ENCODE assay signal across 13 mouse cellular contexts in the genomic region with DNA sequence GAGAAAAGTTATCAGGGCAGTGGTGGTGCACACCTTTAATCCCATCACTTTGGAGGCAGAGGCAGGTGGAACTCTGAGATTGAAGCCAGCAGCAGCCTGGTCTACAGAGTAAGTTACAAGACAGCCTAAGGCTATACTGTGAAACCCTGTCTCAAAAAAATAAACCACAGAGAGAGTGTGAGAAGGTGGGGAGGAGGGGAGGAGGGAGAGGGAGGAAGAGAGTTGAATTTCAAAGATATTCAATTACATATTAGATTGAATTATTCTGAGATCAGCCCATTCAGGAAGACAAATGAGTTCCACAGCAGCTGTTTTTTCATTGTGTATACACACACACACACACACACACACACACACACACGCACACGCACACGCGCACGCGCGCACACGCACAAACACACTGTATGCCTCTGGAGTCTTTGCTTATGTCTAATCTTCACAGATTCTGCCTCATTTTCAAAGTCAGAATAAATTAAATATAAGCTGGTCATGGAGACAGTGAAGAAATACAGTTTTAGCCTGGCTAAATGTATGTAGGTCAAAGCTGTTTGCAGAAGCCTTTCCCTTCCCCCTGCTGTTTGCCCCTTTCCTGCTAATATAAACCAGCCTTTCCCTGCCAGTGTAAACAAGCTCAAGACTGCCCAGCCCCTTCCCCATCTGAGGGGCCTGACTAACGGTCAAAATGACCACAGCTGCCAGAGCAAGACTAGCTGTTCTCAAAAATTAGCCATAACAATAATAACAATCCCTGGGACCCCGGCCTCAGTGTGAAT. TPM values are rescaled to one million over a fixed set of nuclear protein-coding genes. Genes with fewer than 3 reads are reported as not detected.
DNase-seq lines count a peak whose midpoint lies in the region; ATAC-seq lines count a peak whose summit lies in the region.
"Had no signal": no experiment of that assay in that cellular context is flagged by ENCODE, and none has a peak within 500 bp of the region (broad histone marks: within the 10 kb centered on the region; RNA-seq: fewer than 3 reads in every experiment).

No protein-coding gene starts in this region.

- H3K4me1 ChIP-seq in lung, embryonic 16.5 days (replicated peaks; ENCODE audit: control insufficient read depth, insufficient read depth, low read length) = peaks cover 10% of the 10 kb centered on the region; the same call in 1 of the 2 replicates
- H3K4me1 ChIP-seq in intestine, embryonic 16.5 days (ENCODE audit: control insufficient read depth, insufficient read depth, low read length) = no peaks in the 10 kb centered on the region
- H3K4me1 ChIP-seq in stomach, embryonic 14.5 days (ENCODE audit: control insufficient read depth, insufficient read depth, low read length) = no peaks in the 10 kb centered on the region

- H3K4me2 ChIP-seq in lung, embryonic 16.5 days (ENCODE audit: low read depth, low read length) = peak overlapping the region; percentile 26
- H3K4me2 ChIP-seq in intestine, embryonic 16.5 days (ENCODE audit: low read depth, low read length) = no peak overlapping the region
- H3K4me2 ChIP-seq in stomach, embryonic 14.5 days (replicated peaks; ENCODE audit: low read depth, low read length) = 0 out of 2 replicates have a peak overlapping the region, but pooled peaks have one; percentile 0

- no peaks in the 10 kb centered on the region for H3K36me3 ChIP-seq in lung, embryonic 16.5 days (ENCODE audit: control insufficient read depth, insufficient read depth, low read length)
- no peaks in the 10 kb centered on the region for H3K36me3 ChIP-seq in intestine, embryonic 16.5 days (ENCODE audit: control insufficient read depth, insufficient read depth, low read length)
- no peaks in the 10 kb centered on the region for H3K36me3 ChIP-seq in stomach, embryonic 14.5 days (ENCODE audit: control insufficient read depth, insufficient read depth, low read length)

- H3K4me3 ChIP-seq in lung, embryonic 16.5 days (ENCODE audit: low read length) = peak overlapping the region; percentile 26; the same call in 1 of the 2 replicates
- H3K4me3 ChIP-seq in intestine, embryonic 16.5 days (ENCODE audit: low read length) = no peak overlapping the region
- no peak overlapping the region for H3K4me3 ChIP-seq in stomach, embryonic 14.5 days (ENCODE audit: low read depth, low read length)
- H3K4me3 ChIP-seq: left cerebral cortex, adult 2 months had no signal

- WGBS in lung, embryonic 16.5 days = 56% methylated on average over 10 of the region's 10 CpGs
- WGBS in intestine, embryonic 16.5 days = 62% methylated on average over 10 of the region's 10 CpGs
- WGBS in stomach, embryonic 14.5 days = 41% methylated on average over 10 of the region's 10 CpGs

- peak; percentile 81 for ATAC-seq in lung, embryonic 16.5 days (ENCODE audit: low read depth)
- ATAC-seq in intestine, embryonic 16.5 days = peak; percentile 37; the same call in 1 of the 2 replicates
- peak; percentile 66 for ATAC-seq in stomach, embryonic 14.5 days (ENCODE audit: insufficient number of reproducible peaks, insufficient read depth, low FRiP score, low read depth)
- ATAC-seq: forebrain, embryonic 14.5 days had no signal

- no peak overlapping the region for H3K9ac ChIP-seq in lung, embryonic 16.5 days (ENCODE audit: low read length)
- no peak overlapping the region for H3K9ac ChIP-seq in intestine, embryonic 16.5 days (ENCODE audit: low read depth, low read length)
- H3K9ac ChIP-seq in stomach, embryonic 14.5 days (replicated peaks; ENCODE audit: low read depth, low read length) = no peak overlapping the region

- H3K27me3 ChIP-seq in lung, embryonic 16.5 days (ENCODE audit: control insufficient read depth, insufficient read depth, low read depth, low read length) = no peaks in the 10 kb centered on the region
- no peaks in the 10 kb centered on the region for H3K27me3 ChIP-seq in intestine, embryonic 16.5 days (replicated peaks; ENCODE audit: control insufficient read depth, insufficient read depth, low read length)
- H3K27me3 ChIP-seq in stomach, embryonic 14.5 days (ENCODE audit: control insufficient read depth, insufficient read depth, low read length) = no peaks in the 10 kb centered on the region

- peak overlapping the region; percentile 69 for H3K27ac ChIP-seq in lung, embryonic 16.5 days (ENCODE audit: low read length)
- peak overlapping the region; percentile 45 for H3K27ac ChIP-seq in intestine, embryonic 16.5 days (ENCODE audit: low read length)
- H3K27ac ChIP-seq in stomach, embryonic 14.5 days (ENCODE audit: low read length) = peak overlapping the region; percentile 67
- H3K27ac ChIP-seq: left cerebral cortex, adult 2 months had no signal

- DNase-seq in heart, adult 11 months = peak; percentile 33
- DNase-seq in heart, postnatal 25 days (ENCODE audit: low spot score) = no peak
- DNase-seq in lung, adult 18-20 months = no peak
- no peak for DNase-seq in adipocyte (ENCODE audit: low spot score)
- DNase-seq in gastrocnemius, postnatal 36 days = no peak
- DNase-seq: B cell, adult 2 months; cerebellum, postnatal 14 days; heart, adult 18-20 months had no signal

- H3K9me3 ChIP-seq in lung, embryonic 16.5 days (ENCODE audit: control insufficient read depth, low read length) = no peaks in the 10 kb centered on the region
- peaks cover 9% of the 10 kb centered on the region for H3K9me3 ChIP-seq in intestine, embryonic 16.5 days (ENCODE audit: control insufficient read depth, low read length)
- H3K9me3 ChIP-seq in stomach, embryonic 14.5 days (ENCODE audit: control insufficient read depth, low read depth, low read length) = peaks cover 4% of the 10 kb centered on the region; the same call in 1 of the 2 replicates

- intact Hi-C loops in heart, postnatal 25 days (cut with DNase I) = no loop called here
- intact Hi-C loops in gastrocnemius, postnatal 36 days (cut with DNase I) = loop anchor here (10.0 kb wide), 1 partner anchor 465 kb away; no protein-coding TSS in a partner anchor

RNA-seq across cellular contexts. Expression of gene Klrb1c, which starts 19.3 kb away (rescaled TPM):
- under 1 TPM in 1 of 2 experiments, not detected in 1; 0.28 TPM for total RNA-seq in heart, postnatal 25 days (2021)
- polyA plus RNA-seq in lung, embryonic 16.5 days (2015; fragmentation: Nextera tagmentation; extraction: Ambion mirVana) = 0.25 and 0.33 TPM in 2 replicates
- polyA plus RNA-seq in intestine, embryonic 16.5 days (2015; fragmentation: Nextera tagmentation; extraction: Ambion mirVana) = 0.13 and 0.38 TPM in 2 replicates
- not detected in 2 replicates for polyA plus RNA-seq in stomach, embryonic 14.5 days (2014; fragmentation: Nextera tagmentation; extraction: Ambion mirVana)
- total RNA-seq in gastrocnemius, postnatal 36 days (2021) = not detected
- total RNA-seq: heart, adult 18-20 months; left cerebral cortex, adult 2 months had no signal
- polyA plus RNA-seq: forebrain, embryonic 14.5 days had no signal

RNA-seq across cellular contexts. Expression of gene Klrb1, which starts 46.8 kb away (rescaled TPM):
- total RNA-seq in heart, postnatal 25 days (2021) = not detected
- not detected in 2 replicates for polyA plus RNA-seq in lung, embryonic 16.5 days (2015; fragmentation: Nextera tagmentation; extraction: Ambion mirVana)
- polyA plus RNA-seq in intestine, embryonic 16.5 days (2015; fragmentation: Nextera tagmentation; extraction: Ambion mirVana) = not detected in 2 replicates
- not detected in 2 replicates for polyA plus RNA-seq in stomach, embryonic 14.5 days (2014; fragmentation: Nextera tagmentation; extraction: Ambion mirVana)
- not detected for total RNA-seq in gastrocnemius, postnatal 36 days (2021)
- total RNA-seq: heart, adult 18-20 months; left cerebral cortex, adult 2 months had no signal
- polyA plus RNA-seq: forebrain, embryonic 14.5 days had no signal

RNA-seq across cellular contexts. Expression of gene Gm44511, which starts 56.4 kb away (rescaled TPM):
- total RNA-seq in heart, postnatal 25 days (2021) = not detected
- polyA plus RNA-seq in lung, embryonic 16.5 days (2015; fragmentation: Nextera tagmentation; extraction: Ambion mirVana) = not detected in 2 replicates
- polyA plus RNA-seq in intestine, embryonic 16.5 days (2015; fragmentation: Nextera tagmentation; extraction: Ambion mirVana) = 0.38 TPM in 1 of 2 replicates, not detected in the other
- polyA plus RNA-seq in stomach, embryonic 14.5 days (2014; fragmentation: Nextera tagmentation; extraction: Ambion mirVana) = not detected in 2 replicates
- not detected for total RNA-seq in gastrocnemius, postnatal 36 days (2021)
- total RNA-seq: heart, adult 18-20 months; left cerebral cortex, adult 2 months had no signal
- polyA plus RNA-seq: forebrain, embryonic 14.5 days had no signal

RNA-seq across cellular contexts. Expression of gene Klrb1b, which starts 56.5 kb away (rescaled TPM):
- total RNA-seq in heart, postnatal 25 days (2021) = under 1 TPM in 1 of 2 experiments, not detected in 1; 0.10 TPM
- 0.29 and 0.33 TPM in 2 replicates for polyA plus RNA-seq in lung, embryonic 16.5 days (2015; fragmentation: Nextera tagmentation; extraction: Ambion mirVana)
- 1.1 and 1.4 TPM in 2 replicates for polyA plus RNA-seq in intestine, embryonic 16.5 days (2015; fragmentation: Nextera tagmentation; extraction: Ambion mirVana)
- 0.29 and 0.34 TPM in 2 replicates for polyA plus RNA-seq in stomach, embryonic 14.5 days (2014; fragmentation: Nextera tagmentation; extraction: Ambion mirVana)
- total RNA-seq in gastrocnemius, postnatal 36 days (2021) = not detected
- total RNA-seq: left cerebral cortex, adult 2 months had no signal
- polyA plus RNA-seq: forebrain, embryonic 14.5 days had no signal
